10 mouse cellular contexts compared by ENCODE assay signal in the genomic region with DNA sequence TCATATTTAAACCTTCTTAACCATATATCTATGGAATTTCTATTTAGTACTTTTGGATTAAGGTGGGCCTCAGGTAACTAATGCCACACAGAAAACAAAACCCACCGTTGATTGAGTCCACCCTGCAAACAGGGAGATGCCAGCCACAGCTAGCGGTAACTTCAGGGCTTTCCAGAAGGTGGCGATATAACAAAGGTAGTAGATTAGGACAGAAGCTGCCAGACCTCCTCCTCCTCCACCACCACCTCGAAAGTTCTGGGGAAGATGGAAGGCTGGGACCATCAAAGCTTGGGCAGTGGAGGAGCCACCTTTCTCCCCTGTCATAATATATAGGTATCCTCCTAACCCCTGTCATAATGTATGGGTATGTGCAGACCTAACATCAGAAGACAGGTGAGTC. TPM values are rescaled to one million over a fixed set of nuclear protein-coding genes. Genes with fewer than 3 reads are reported as not detected.
DNase-seq lines count a peak whose midpoint lies in the region; ATAC-seq and TF ChIP-seq lines count a peak whose summit lies in the region.
"Had no signal": no experiment of that assay in that cellular context is flagged by ENCODE, and none has a peak within 500 bp of the region (broad histone marks: within the 10 kb centered on the region; RNA-seq: fewer than 3 reads in every experiment).

No protein-coding gene starts in this region.

- no peak overlapping the region for H3K27ac ChIP-seq in intestine, postnatal 0 days (ENCODE audit: low read depth, low read length)
- no peak overlapping the region for H3K27ac ChIP-seq in intestine, embryonic 15.5 days
- no peak overlapping the region for H3K27ac ChIP-seq in cerebellum, adult 2 months (ENCODE audit: insufficient read depth, low read length)
- H3K27ac ChIP-seq in midbrain, postnatal 0 days (ENCODE audit: low read depth, low read length), result no peak overlapping the region
- H3K27ac ChIP-seq: embryonic facial prominence, embryonic 12.5 days; lung, embryonic 15.5 days had no signal

- peak; percentile 85 for DNase-seq in ES-CJ7 (ENCODE audit: low read depth, low spot score)
- DNase-seq in cerebellum, adult 2 months, result peak; percentile 72 to 73
- DNase-seq in gastrocnemius, postnatal 10 days, result peak; percentile 61
- peak; percentile 60 to 81 for DNase-seq in layer of hippocampus, postnatal 14 days (ENCODE audit: low spot score in 2 of 2)
- peak; percentile 74 for DNase-seq in midbrain, postnatal 0 days (ENCODE audit: low spot score)
- DNase-seq in testis, postnatal 14 days (ENCODE audit: low spot score), result peak; percentile 63

- TF ChIP-seq POLR2A in cerebellum, adult 2 months (IDR thresholded peaks at IDR 0.05; ENCODE audit: borderline replicate concordance, insufficient read depth, low read length), result no peak

- peaks cover 4% of the 10 kb centered on the region for H3K36me3 ChIP-seq in intestine, postnatal 0 days (ENCODE audit: control insufficient read depth, insufficient read depth)
- H3K36me3 ChIP-seq in intestine, embryonic 15.5 days, result peaks cover 4% of the 10 kb centered on the region; the same call in 1 of the 2 replicates
- peaks cover 4% of the 10 kb centered on the region for H3K36me3 ChIP-seq in midbrain, postnatal 0 days (ENCODE audit: insufficient read depth, low read length)

- H3K27me3 ChIP-seq in intestine, postnatal 0 days (replicated peaks; ENCODE audit: control insufficient read depth, insufficient read depth, low read length), result no peaks in the 10 kb centered on the region
- H3K27me3 ChIP-seq in intestine, embryonic 15.5 days (replicated peaks), result no peaks in the 10 kb centered on the region
- no peaks in the 10 kb centered on the region for H3K27me3 ChIP-seq in cerebellum, adult 2 months (ENCODE audit: control insufficient read depth, insufficient read depth, low read length)
- no peaks in the 10 kb centered on the region for H3K27me3 ChIP-seq in midbrain, postnatal 0 days (ENCODE audit: insufficient read depth, low read length)
- H3K27me3 ChIP-seq: embryonic facial prominence, embryonic 12.5 days; lung, embryonic 15.5 days had no signal

- H3K9ac ChIP-seq in intestine, postnatal 0 days (ENCODE audit: low read depth, low read length), result no peak overlapping the region
- no peak overlapping the region for H3K9ac ChIP-seq in intestine, embryonic 15.5 days
- no peak overlapping the region for H3K9ac ChIP-seq in midbrain, postnatal 0 days (replicated peaks; ENCODE audit: low read length, poor library complexity, severe bottlenecking)
- H3K9ac ChIP-seq: embryonic facial prominence, embryonic 12.5 days; lung, embryonic 15.5 days had no signal

- no peak for ATAC-seq in intestine, postnatal 0 days
- no peak for ATAC-seq in intestine, embryonic 15.5 days
- ATAC-seq in midbrain, postnatal 0 days (ENCODE audit: low FRiP score), result no peak

- H3K4me1 ChIP-seq in intestine, postnatal 0 days (replicated peaks; ENCODE audit: control insufficient read depth, insufficient read depth, low read length), result peaks cover 3% of the 10 kb centered on the region; the same call in 1 of the 2 replicates
- peaks cover 21% of the 10 kb centered on the region for H3K4me1 ChIP-seq in intestine, embryonic 15.5 days (replicated peaks)
- H3K4me1 ChIP-seq in cerebellum, adult 2 months (ENCODE audit: control insufficient read depth, insufficient read depth, low read length), result no peaks in the 10 kb centered on the region; the same call in 1 of the 2 replicates
- H3K4me1 ChIP-seq in midbrain, postnatal 0 days (ENCODE audit: insufficient read depth, low read length), result 0 out of 2 replicates have a peak, but pooled peaks cover 3% of the 10 kb centered on the region

- H3K4me3 ChIP-seq in intestine, postnatal 0 days (ENCODE audit: low read depth, low read length), result no peak overlapping the region
- H3K4me3 ChIP-seq in intestine, embryonic 15.5 days (replicated peaks), result no peak overlapping the region
- H3K4me3 ChIP-seq in cerebellum, adult 2 months (replicated peaks; ENCODE audit: insufficient read depth, low read depth, low read length), result no peak overlapping the region
- no peak overlapping the region for H3K4me3 ChIP-seq in midbrain, postnatal 0 days (ENCODE audit: low read depth, low read length)
- H3K4me3 ChIP-seq: embryonic facial prominence, embryonic 12.5 days; lung, embryonic 15.5 days had no signal

- TF ChIP-seq CTCF in intestine, postnatal 0 days (IDR thresholded peaks at IDR 0.05; ENCODE audit: low read depth), result peak; percentile 90
- TF ChIP-seq CTCF in cerebellum, adult 2 months (IDR thresholded peaks at IDR 0.05; ENCODE audit: borderline replicate concordance, insufficient read depth, low read depth, low read length), result peak; percentile 92
- peak; percentile 77 for TF ChIP-seq CTCF in midbrain, postnatal 0 days (IDR thresholded peaks at IDR 0.05)

- 1% methylated on average over 4 of the region's 4 CpGs for WGBS in intestine, postnatal 0 days
- WGBS in intestine, embryonic 15.5 days, result 2% methylated on average over 4 of the region's 4 CpGs
- WGBS in cerebellum, adult 2 months, result under 1% methylated on average over 4 of the region's 4 CpGs
- 4% methylated on average over 4 of the region's 4 CpGs for WGBS in midbrain, postnatal 0 days

- no peaks in the 10 kb centered on the region for H3K9me3 ChIP-seq in intestine, postnatal 0 days (ENCODE audit: control insufficient read depth)
- no peaks in the 10 kb centered on the region for H3K9me3 ChIP-seq in intestine, embryonic 15.5 days
- no peaks in the 10 kb centered on the region for H3K9me3 ChIP-seq in midbrain, postnatal 0 days (ENCODE audit: low read length)
- H3K9me3 ChIP-seq: embryonic facial prominence, embryonic 12.5 days; lung, embryonic 15.5 days had no signal

- H3K4me2 ChIP-seq in intestine, postnatal 0 days (replicated peaks; ENCODE audit: low read depth), result no peak overlapping the region
- H3K4me2 ChIP-seq in intestine, embryonic 15.5 days (replicated peaks), result no peak overlapping the region
- H3K4me2 ChIP-seq in midbrain, postnatal 0 days (ENCODE audit: low read depth, low read length, poor library complexity, severe bottlenecking), result no peak overlapping the region
- H3K4me2 ChIP-seq: embryonic facial prominence, embryonic 12.5 days; lung, embryonic 15.5 days had no signal

RNA-seq across cellular contexts. Expression of a gene that starts 1.8 kb away (rescaled TPM):
- polyA plus RNA-seq in intestine, postnatal 0 days (2015; fragmentation: Nextera tagmentation; extraction: Ambion mirVana), result 98.2 and 101 TPM in 2 replicates
- polyA plus RNA-seq in intestine, embryonic 15.5 days (2015; fragmentation: Nextera tagmentation; extraction: Ambion mirVana), result 172 and 184 TPM in 2 replicates
- polyA plus RNA-seq in cerebellum, adult 2 months (2012; rRNA removed), result 45.2 and 48.4 TPM in 2 replicates
- total RNA-seq in gastrocnemius, postnatal 10 days (2021), result 10 to 100 TPM; 37.4 to 39.1 TPM
- total RNA-seq in layer of hippocampus, postnatal 14 days (2021), result 10 to 100 TPM; 50.1 to 53.0 TPM
- total RNA-seq in midbrain, postnatal 0 days (2014; rRNA removed), result 36.6 and 60.3 TPM in 2 replicates
- 88.4 and 96.1 TPM in 2 replicates for polyA plus RNA-seq in midbrain, postnatal 0 days (2015; fragmentation: Nextera tagmentation; extraction: Ambion mirVana)

RNA-seq across cellular contexts. Expression of a gene that starts 11.0 kb away (rescaled TPM):
- polyA plus RNA-seq in intestine, postnatal 0 days (2015; fragmentation: Nextera tagmentation; extraction: Ambion mirVana), result 181 and 191 TPM in 2 replicates
- 381 and 414 TPM in 2 replicates for polyA plus RNA-seq in intestine, embryonic 15.5 days (2015; fragmentation: Nextera tagmentation; extraction: Ambion mirVana)
- polyA plus RNA-seq in cerebellum, adult 2 months (2012; rRNA removed), result 101 and 103 TPM in 2 replicates
- total RNA-seq in gastrocnemius, postnatal 10 days (2021), result 100 to 1,000 TPM; 180 to 186 TPM
- 100 to 1,000 TPM; 166 to 174 TPM for total RNA-seq in layer of hippocampus, postnatal 14 days (2021)
- 239 and 245 TPM in 2 replicates for total RNA-seq in midbrain, postnatal 0 days (2014; rRNA removed)
- polyA plus RNA-seq in midbrain, postnatal 0 days (2015; fragmentation: Nextera tagmentation; extraction: Ambion mirVana), result 191 and 220 TPM in 2 replicates

RNA-seq across cellular contexts. Expression of a gene that starts 18.0 kb away (rescaled TPM):
- polyA plus RNA-seq in intestine, postnatal 0 days (2015; fragmentation: Nextera tagmentation; extraction: Ambion mirVana), result 32.4 and 34.2 TPM in 2 replicates
- 38.2 and 42.6 TPM in 2 replicates for polyA plus RNA-seq in intestine, embryonic 15.5 days (2015; fragmentation: Nextera tagmentation; extraction: Ambion mirVana)
- 62.3 and 72.9 TPM in 2 replicates for polyA plus RNA-seq in cerebellum, adult 2 months (2012; rRNA removed)
- 10 to 100 TPM; 16.2 to 17.9 TPM for total RNA-seq in gastrocnemius, postnatal 10 days (2021)
- total RNA-seq in layer of hippocampus, postnatal 14 days (2021), result 10 to 100 TPM; 60.5 to 65.1 TPM
- total RNA-seq in midbrain, postnatal 0 days (2014; rRNA removed), result 70.1 and 93.9 TPM in 2 replicates
- polyA plus RNA-seq in midbrain, postnatal 0 days (2015; fragmentation: Nextera tagmentation; extraction: Ambion mirVana), result 66.0 and 72.7 TPM in 2 replicates

RNA-seq across cellular contexts. Expression of a gene that starts 32.9 kb away (rescaled TPM):
- polyA plus RNA-seq in intestine, postnatal 0 days (2015; fragmentation: Nextera tagmentation; extraction: Ambion mirVana), result 8.5 and 8.8 TPM in 2 replicates
- 17.6 and 18.1 TPM in 2 replicates for polyA plus RNA-seq in intestine, embryonic 15.5 days (2015; fragmentation: Nextera tagmentation; extraction: Ambion mirVana)
- 15.3 and 16.7 TPM in 2 replicates for polyA plus RNA-seq in cerebellum, adult 2 months (2012; rRNA removed)
- total RNA-seq in gastrocnemius, postnatal 10 days (2021), result 10 to 100 TPM; 12.2 to 15.7 TPM
- total RNA-seq in layer of hippocampus, postnatal 14 days (2021), result 10 to 100 TPM; 11.4 to 12.1 TPM
- 36.7 and 41.2 TPM in 2 replicates for total RNA-seq in midbrain, postnatal 0 days (2014; rRNA removed)
- polyA plus RNA-seq in midbrain, postnatal 0 days (2015; fragmentation: Nextera tagmentation; extraction: Ambion mirVana), result 24.7 and 26.8 TPM in 2 replicates

RNA-seq across cellular contexts. Expression of a gene that starts 33.1 kb away (rescaled TPM):
- polyA plus RNA-seq in intestine, postnatal 0 days (2015; fragmentation: Nextera tagmentation; extraction: Ambion mirVana), result 1.1 and 1.3 TPM in 2 replicates
- polyA plus RNA-seq in intestine, embryonic 15.5 days (2015; fragmentation: Nextera tagmentation; extraction: Ambion mirVana), result 3.2 and 3.3 TPM in 2 replicates
- 3.8 and 4.1 TPM in 2 replicates for polyA plus RNA-seq in cerebellum, adult 2 months (2012; rRNA removed)
- total RNA-seq in gastrocnemius, postnatal 10 days (2021), result 1 to 10 TPM in 1 of 2 experiments, under 1 TPM in 1; 0.52 to 1.1 TPM
- 1 to 10 TPM in 1 of 2 experiments, under 1 TPM in 1; 0.88 to 1.3 TPM for total RNA-seq in layer of hippocampus, postnatal 14 days (2021)
- total RNA-seq in midbrain, postnatal 0 days (2014; rRNA removed), result 1.0 and 1.4 TPM in 2 replicates
- polyA plus RNA-seq in midbrain, postnatal 0 days (2015; fragmentation: Nextera tagmentation; extraction: Ambion mirVana), result 1.2 and 1.3 TPM in 2 replicates
